Mouse (Mus musculus): ENCODE data around the gene Oxct1.

The Oxct1 gene

GRCm38 (mm10) chr15:4124648-4125047 is 98.5 kb downstream of the Oxct1 start:
- DNase-seq (ENCODE audit: low spot score) = no peak

GRCm38 (mm10) chr15:4138524-4138923 is 112.3 kb downstream of the Oxct1 start:
- no peak for DNase-seq (ENCODE audit: low spot score)

DNA sequence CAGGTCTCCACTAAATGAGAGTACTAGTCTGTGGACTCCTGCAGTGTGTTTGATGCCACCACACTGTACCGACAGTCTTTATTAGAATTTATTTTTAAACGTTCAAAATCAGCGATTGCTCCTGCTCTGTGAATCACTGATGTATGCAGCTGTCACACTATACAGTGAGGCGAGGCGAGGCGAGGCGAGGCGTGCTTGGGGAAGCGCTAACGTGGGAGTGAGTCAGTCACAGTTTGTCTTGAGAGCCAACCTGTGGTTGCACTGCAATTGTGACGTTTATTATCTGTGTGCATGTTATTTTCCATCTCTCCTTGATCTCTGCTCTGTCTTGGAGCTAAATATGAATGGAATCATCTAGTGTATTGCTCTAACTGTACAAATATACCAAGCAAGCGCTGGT is 113.3 kb downstream of the Oxct1 start:
- no peak for DNase-seq (ENCODE audit: low spot score)

GRCm38 (mm10) chr15:4145352-4145751 is 119.2 kb downstream of the Oxct1 start:
- DNase-seq (ENCODE audit: low spot score) = no peak

- no peak for DNase-seq (ENCODE audit: low spot score)
Observed at GRCm38 (mm10) chr15:4147700-4148099, 121.5 kb downstream of the Oxct1 start.

- DNase-seq (ENCODE audit: low spot score) = no peak
Observed at GRCm38 (mm10) chr15:4148649-4149389, 122.6 kb downstream of the Oxct1 start.

DNA sequence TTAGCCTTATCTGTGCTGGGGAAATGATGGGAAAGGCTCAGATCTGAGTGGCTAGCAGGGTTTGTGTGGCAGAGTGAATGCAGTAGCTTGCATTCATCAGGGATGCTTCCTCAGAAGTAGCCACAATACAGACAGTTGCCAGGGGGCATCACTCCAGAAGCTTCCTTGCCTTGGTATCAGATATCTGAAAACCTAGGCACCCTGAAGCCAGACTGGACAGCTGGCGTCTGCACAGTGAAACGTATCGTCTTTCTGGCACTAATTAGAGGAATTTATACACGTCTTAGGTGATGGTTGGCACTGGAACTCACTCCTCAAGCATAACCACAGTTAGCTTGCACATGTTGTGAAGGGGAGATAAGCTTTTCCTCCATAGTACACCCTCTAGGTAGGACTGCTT is 128.5 kb downstream of the Oxct1 start:
- no peak for DNase-seq (ENCODE audit: low spot score)

GRCm38 (mm10) chr15:4167946-4168345 is 141.8 kb downstream of the Oxct1 start:
- no peak for DNase-seq (ENCODE audit: low spot score)

DNA sequence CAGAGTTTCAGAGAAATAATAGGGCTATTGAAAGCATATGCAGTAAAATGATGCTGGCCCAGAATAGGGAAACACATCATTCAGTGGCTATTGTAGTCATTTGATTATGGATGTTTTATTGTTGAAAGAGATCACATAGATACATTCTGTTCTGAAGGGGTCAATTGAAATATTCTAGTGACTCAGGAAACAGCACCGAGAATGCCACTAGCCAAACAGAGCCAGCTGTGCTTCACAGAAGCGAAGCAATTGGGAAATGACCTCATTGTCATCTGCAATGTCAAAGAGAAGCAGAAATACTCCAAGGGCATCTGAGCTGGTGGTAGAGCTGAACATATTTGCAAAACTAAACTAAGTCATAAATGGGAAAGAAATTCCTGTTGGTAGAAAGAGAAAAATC is 145.4 kb downstream of the Oxct1 start:
- no peak for DNase-seq (ENCODE audit: low spot score)

- DNase-seq (ENCODE audit: low spot score) = no peak
Observed at GRCm38 (mm10) chr15:4197913-4198312, 171.7 kb downstream of the Oxct1 start.
